Mouse (Mus musculus): Measurements from ENCODE around the gene 1500009L16Rik.

DNA sequence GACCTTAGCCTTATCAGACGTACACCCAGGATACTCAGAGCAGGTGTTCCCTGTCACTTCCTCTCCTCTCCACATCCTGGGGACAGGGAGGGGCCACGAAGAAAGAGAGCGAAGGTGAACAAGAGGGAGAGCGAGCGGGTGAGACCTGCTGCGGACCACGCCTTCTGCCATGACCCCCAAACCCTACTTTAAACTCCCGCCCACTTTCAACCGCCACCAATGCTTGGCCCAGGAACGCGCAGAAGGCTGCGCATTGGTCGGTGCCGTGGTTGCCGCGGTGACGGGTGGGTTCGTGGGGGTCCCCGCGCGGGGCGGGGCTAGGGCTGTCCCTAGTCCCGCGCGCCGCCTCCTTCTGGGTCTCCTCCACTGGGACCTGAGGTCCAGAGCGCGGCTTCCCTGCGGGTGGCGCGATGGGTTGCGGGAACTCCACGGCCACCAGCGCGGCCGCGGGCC lies at the start of gene 1500009L16Rik:
- TF ChIP-seq CTCF (IDR thresholded peaks at IDR 0.05; ENCODE audit: low read depth) = no peak
- TF ChIP-seq EP300 (optimal IDR thresholded peaks at IDR 0.05) = no peak

Data from stomach, postnatal 0 days (tissue).